Mouse (Mus musculus): ENCODE data around the gene Fam173a. TPM values are rescaled to one million over a fixed set of nuclear protein-coding genes. Genes with fewer than 3 reads are reported as not detected.
"Not testable (repeated sequence)": the region's sequence is repeated elsewhere in the genome, so short reads cannot be mapped to it uniquely, and the experiment has no call there.

Gene Fam173a
- polyA plus RNA-seq, 1 experiment from 2014 or later: 12.9 TPM

- Histone ChIP-seq H3K4me3 (ENCODE audit: inconsistent target) (peak overlapping the region; percentile 93), H3K79me2 (ENCODE audit: inconsistent target) (peaks cover 31% of the 10 kb centered on the region; the same call in 1 of the 2 replicates), H3K27ac (no peak overlapping the region), H3K36me3 (ENCODE audit: inconsistent target) (peaks cover 20% of the 10 kb centered on the region; the same call in 1 of the 2 replicates)
- WGBS (ENCODE audit: missing documents): 87% methylated on average over 15 of the region's 17 CpGs
Measured at GRCm38 (mm10) chr17:25824362-25825142, 31.9 kb upstream of the Fam173a start.

- peaks cover 20% of the 10 kb centered on the region; the same call in 1 of the 2 replicates for H3K36me3 ChIP-seq (ENCODE audit: inconsistent target)
- peaks cover 24% of the 10 kb centered on the region; the same call in 1 of the 2 replicates for H3K79me2 ChIP-seq (ENCODE audit: inconsistent target)
- peak within 1 kb of the TSS; percentile 55 for H3K27ac ChIP-seq
- H3K4me3 ChIP-seq (ENCODE audit: inconsistent target): peak within 1 kb of the TSS; percentile 93
- WGBS (ENCODE audit: missing documents): under 1% methylated on average over 18 of the region's 18 CpGs
Measured at GRCm38 (mm10) chr17:25823452-25823851, 30.8 kb upstream of the Fam173a start, which contains the start of gene Wdr24. Gene Wdr24 (plus strand): TSS chr17:25823627.

GRCm38 (mm10) chr17:25818851-25819780 lies 26.4 kb upstream of the Fam173a start:
- H3K79me2 ChIP-seq (ENCODE audit: inconsistent target): peaks cover 6% of the 10 kb centered on the region; the same call in 1 of the 2 replicates
- H3K4me3 ChIP-seq (ENCODE audit: inconsistent target): no peak overlapping the region
- 10% methylated on average over 44 of the region's 46 CpGs for WGBS (ENCODE audit: missing documents)
- H3K36me3 ChIP-seq (ENCODE audit: inconsistent target): no peaks in the 10 kb centered on the region
- no peak overlapping the region for H3K27ac ChIP-seq

GRCm38 (mm10) chr17:25817662-25818061 lies 25.0 kb upstream of the Fam173a start:
- no peak overlapping the region for H3K27ac ChIP-seq
- 72% methylated on average over 11 of the region's 11 CpGs for WGBS (ENCODE audit: missing documents)
- H3K4me3 ChIP-seq (ENCODE audit: inconsistent target): no peak overlapping the region
- no peaks in the 10 kb centered on the region for H3K79me2 ChIP-seq (ENCODE audit: inconsistent target)
- no peaks in the 10 kb centered on the region for H3K36me3 ChIP-seq (ENCODE audit: inconsistent target)

- Histone ChIP-seq H3K36me3 (ENCODE audit: inconsistent target) (no peaks in the 10 kb centered on the region), H3K4me3 (ENCODE audit: inconsistent target) (no peak overlapping the region), H3K27ac (no peak overlapping the region), H3K79me2 (ENCODE audit: inconsistent target) (no peaks in the 10 kb centered on the region)
- WGBS (ENCODE audit: missing documents): 2% methylated on average over 17 of the region's 20 CpGs
Measured at GRCm38 (mm10) chr17:25813471-25813870, 20.8 kb upstream of the Fam173a start.

- WGBS (ENCODE audit: missing documents): 66% methylated on average over 4 of the region's 4 CpGs
- H3K79me2 ChIP-seq (ENCODE audit: inconsistent target): no peaks in the 10 kb centered on the region
- H3K36me3 ChIP-seq (ENCODE audit: inconsistent target): no peaks in the 10 kb centered on the region
- H3K4me3 ChIP-seq (ENCODE audit: inconsistent target): no peak overlapping the region
- H3K27ac ChIP-seq: no peak overlapping the region
Measured at GRCm38 (mm10) chr17:25810890-25811289, 18.2 kb upstream of the Fam173a start.

- H3K27ac ChIP-seq: no peak overlapping the region
- no peak overlapping the region for H3K4me3 ChIP-seq (ENCODE audit: inconsistent target)
Measured at GRCm38 (mm10) chr17:25809606-25810340, 17.1 kb upstream of the Fam173a start.

GRCm38 (mm10) chr17:25808789-25809605 lies 16.3 kb upstream of the Fam173a start, which contains the start of gene Fbxl16:
Gene Fbxl16 (plus strand): TSS chr17:25809085.
- H3K27ac ChIP-seq: no peak within 1 kb of the TSS
- no peaks in the 10 kb centered on the region for H3K36me3 ChIP-seq (ENCODE audit: inconsistent target)
- under 1% methylated on average over 82 of the region's 100 CpGs for WGBS (ENCODE audit: missing documents)
- no peak within 1 kb of the TSS for H3K4me3 ChIP-seq (ENCODE audit: inconsistent target)
- no peaks in the 10 kb centered on the region for H3K79me2 ChIP-seq (ENCODE audit: inconsistent target)

More at GRCm38 (mm10) chr17:25809606-25810340, 17.1 kb upstream of the Fam173a start:
- WGBS (ENCODE audit: missing documents): 16% methylated on average over 25 of the region's 25 CpGs
- Histone ChIP-seq H3K36me3 (ENCODE audit: inconsistent target) (no peaks in the 10 kb centered on the region), H3K79me2 (ENCODE audit: inconsistent target) (no peaks in the 10 kb centered on the region)

- H3K79me2 ChIP-seq (ENCODE audit: inconsistent target): no peaks in the 10 kb centered on the region
- H3K4me3 ChIP-seq (ENCODE audit: inconsistent target): no peak overlapping the region
- no peak overlapping the region for H3K27ac ChIP-seq
- no peaks in the 10 kb centered on the region for H3K36me3 ChIP-seq (ENCODE audit: inconsistent target)
- 59% methylated on average over 5 of the region's 5 CpGs for WGBS (ENCODE audit: missing documents)
Measured at GRCm38 (mm10) chr17:25808028-25808427, 15.3 kb upstream of the Fam173a start.

GRCm38 (mm10) chr17:25807452-25807851 lies 14.8 kb upstream of the Fam173a start:
- H3K79me2 ChIP-seq (ENCODE audit: inconsistent target); H3K4me3 ChIP-seq (ENCODE audit: inconsistent target); H3K36me3 ChIP-seq (ENCODE audit: inconsistent target); H3K27ac ChIP-seq: not testable (repeated sequence)
- 42% methylated on average over 2 of the region's 2 CpGs for WGBS (ENCODE audit: missing documents)

GRCm38 (mm10) chr17:25806507-25806906 lies 13.8 kb upstream of the Fam173a start:
- Histone ChIP-seq H3K27ac (no peak overlapping the region), H3K79me2 (ENCODE audit: inconsistent target) (no peaks in the 10 kb centered on the region), H3K4me3 (ENCODE audit: inconsistent target) (no peak overlapping the region), H3K36me3 (ENCODE audit: inconsistent target) (no peaks in the 10 kb centered on the region)
- WGBS (ENCODE audit: missing documents): 79% methylated on average over 2 of the region's 4 CpGs

GRCm38 (mm10) chr17:25802825-25803517 lies 10.3 kb upstream of the Fam173a start:
- WGBS (ENCODE audit: missing documents): 15% methylated on average over 10 of the region's 10 CpGs
- H3K4me3 ChIP-seq (ENCODE audit: inconsistent target): no peak overlapping the region
- no peaks in the 10 kb centered on the region for H3K79me2 ChIP-seq (ENCODE audit: inconsistent target)
- H3K36me3 ChIP-seq (ENCODE audit: inconsistent target): no peaks in the 10 kb centered on the region
- H3K27ac ChIP-seq: no peak overlapping the region

GRCm38 (mm10) chr17:25801029-25801428 lies 8.3 kb upstream of the Fam173a start:
- no peak overlapping the region for H3K4me3 ChIP-seq (ENCODE audit: inconsistent target)
- 8% methylated on average over 6 of the region's 6 CpGs for WGBS (ENCODE audit: missing documents)
- no peaks in the 10 kb centered on the region for H3K79me2 ChIP-seq (ENCODE audit: inconsistent target)
- H3K27ac ChIP-seq: no peak overlapping the region
- no peaks in the 10 kb centered on the region for H3K36me3 ChIP-seq (ENCODE audit: inconsistent target)

Data from macrophage (primary cell).